Mouse (Mus musculus) CH12F3 (cell line): ENCODE results near the gene Hp1bp3.

Source experiments
- in situ Hi-C: fragments of 300-500 bp; cut with MboI; formaldehyde crosslinking; loops from 2 replicates; pipeline ENCODE4 v1.14.3; 2020; ENCODE audit warnings: low sequenced_read_pairs

Hp1bp3 gene

GRCm38 (mm10) chr4:138216200-138216890 lies at the start of gene Hp1bp3:
Gene Hp1bp3 (plus strand): TSS chr4:138216296.
- in situ Hi-C loops: no loop called here

- in situ Hi-C loops: no loop called here
Measured at GRCm38 (mm10) chr4:138166519-138166918, 49.6 kb upstream of the Hp1bp3 start.

GRCm38 (mm10) chr4:138168162-138168561 lies 47.9 kb upstream of the Hp1bp3 start:
- in situ Hi-C loops: no loop called here

- in situ Hi-C loops: no loop called here
Measured at GRCm38 (mm10) chr4:138169420-138169819, 46.7 kb upstream of the Hp1bp3 start.

- in situ Hi-C loops: no loop called here
Measured at GRCm38 (mm10) chr4:138172686-138173085, 43.4 kb upstream of the Hp1bp3 start.

GRCm38 (mm10) chr4:138179391-138179790 lies 36.7 kb upstream of the Hp1bp3 start:
- in situ Hi-C loops: no loop called here

GRCm38 (mm10) chr4:138180719-138181118 lies 35.4 kb upstream of the Hp1bp3 start:
- in situ Hi-C loops: no loop called here

GRCm38 (mm10) chr4:138184056-138184455 lies 32.0 kb upstream of the Hp1bp3 start:
- in situ Hi-C loops: no loop called here

- in situ Hi-C loops: no loop called here
Measured at GRCm38 (mm10) chr4:138184573-138184981, 31.5 kb upstream of the Hp1bp3 start.

- in situ Hi-C loops: no loop called here
Measured at GRCm38 (mm10) chr4:138185961-138186360, 30.1 kb upstream of the Hp1bp3 start.

GRCm38 (mm10) chr4:138187995-138188394 lies 28.1 kb upstream of the Hp1bp3 start:
- in situ Hi-C loops: no loop called here

GRCm38 (mm10) chr4:138192561-138192960 lies 23.5 kb upstream of the Hp1bp3 start:
- in situ Hi-C loops: no loop called here

GRCm38 (mm10) chr4:138200769-138201168 lies 15.3 kb upstream of the Hp1bp3 start:
- in situ Hi-C loops: no loop called here

- in situ Hi-C loops: no loop called here
Measured at GRCm38 (mm10) chr4:138201696-138202095, 14.4 kb upstream of the Hp1bp3 start.

GRCm38 (mm10) chr4:138210116-138210515 lies 6.0 kb upstream of the Hp1bp3 start:
- in situ Hi-C loops: no loop called here

- in situ Hi-C loops: no loop called here
Measured at GRCm38 (mm10) chr4:138213861-138214260, 2.2 kb upstream of the Hp1bp3 start.

- in situ Hi-C loops: no loop called here
Measured at GRCm38 (mm10) chr4:138215671-138216199, 361 bp upstream of the Hp1bp3 start.

GRCm38 (mm10) chr4:138216891-138217392 lies 846 bp downstream of the Hp1bp3 start:
- in situ Hi-C loops: no loop called here

- in situ Hi-C loops: no loop called here
Measured at GRCm38 (mm10) chr4:138217441-138217840, 1.3 kb downstream of the Hp1bp3 start.

GRCm38 (mm10) chr4:138217951-138218685 lies 2.0 kb downstream of the Hp1bp3 start:
- in situ Hi-C loops: no loop called here

- in situ Hi-C loops: no loop called here
Measured at GRCm38 (mm10) chr4:138219331-138219730, 3.2 kb downstream of the Hp1bp3 start.

GRCm38 (mm10) chr4:138220761-138221160 lies 4.7 kb downstream of the Hp1bp3 start:
- in situ Hi-C loops: no loop called here
